Mouse (Mus musculus) E14TG2a.4 (cell line): ENCODE measurements around the gene Mtcp1.

Experiments used
- CTCF ChIP-seq: conservative IDR thresholded peaks from 2 replicates; pipeline ENCODE4 v1.5.1; 2014; ENCODE audit warnings: low read length
- POU5F1 ChIP-seq: IDR thresholded peaks from 2 replicates; pipeline ENCODE4 v1.6.1; 2014; ENCODE audit warnings: low read length, borderline replicate concordance

GRCm38 (mm10) chrX:75381176-75381575 is 35.2 kb downstream of the Mtcp1 start:
- TF ChIP-seq CTCF: no peak
- no peak for TF ChIP-seq POU5F1
